Mouse (Mus musculus) c-Kit-negative CD71-positive TER-119-positive erythroid progenitor cells, embryonic 14.5 days (primary cell): ENCODE data around the gene Map4k3.

Source experiments
- DNase-seq: peaks from one replicate; pipeline ENCODE4 v3.0.0-alpha.2; 2013; ENCODE audit warnings: low read depth, low spot score

Map4k3 gene

GRCm38 (mm10) chr17:80729825-80730224 lies 1.5 kb upstream of the Map4k3 start:
- DNase-seq: no peak

GRCm38 (mm10) chr17:80729080-80729749 lies 930 bp upstream of the Map4k3 start:
- DNase-seq: no peak

GRCm38 (mm10) chr17:80727341-80727951 lies 839 bp downstream of the Map4k3 start:
- DNase-seq: no peak

- DNase-seq: no peak
These were observed 1.5 kb downstream of the Map4k3 start for GRCm38 (mm10) chr17:80726821-80727220.

- no peak for DNase-seq
These were observed 5.2 kb downstream of the Map4k3 start for GRCm38 (mm10) chr17:80723092-80723491.

- DNase-seq: no peak
These were observed 6.6 kb downstream of the Map4k3 start for GRCm38 (mm10) chr17:80721670-80722069.

GRCm38 (mm10) chr17:80719309-80719708 lies 9.0 kb downstream of the Map4k3 start:
- no peak for DNase-seq

- no peak for DNase-seq
These were observed 10.0 kb downstream of the Map4k3 start for GRCm38 (mm10) chr17:80718243-80718642.

GRCm38 (mm10) chr17:80713588-80713987 lies 14.7 kb downstream of the Map4k3 start:
- DNase-seq: no peak

- DNase-seq: no peak
These were observed 18.1 kb downstream of the Map4k3 start for GRCm38 (mm10) chr17:80709921-80710838.

- no peak for DNase-seq
These were observed 19.5 kb downstream of the Map4k3 start for GRCm38 (mm10) chr17:80708803-80709202.

GRCm38 (mm10) chr17:80707176-80707575 lies 21.1 kb downstream of the Map4k3 start:
- DNase-seq: no peak

- DNase-seq: no peak
These were observed 21.7 kb downstream of the Map4k3 start for GRCm38 (mm10) chr17:80706608-80707007.

GRCm38 (mm10) chr17:80701687-80702086 lies 26.6 kb downstream of the Map4k3 start:
- DNase-seq: no peak

GRCm38 (mm10) chr17:80698930-80699329 lies 29.4 kb downstream of the Map4k3 start:
- DNase-seq: no peak

- DNase-seq: no peak
These were observed 29.9 kb downstream of the Map4k3 start for GRCm38 (mm10) chr17:80698191-80698901.

- DNase-seq: no peak
These were observed 31.3 kb downstream of the Map4k3 start for GRCm38 (mm10) chr17:80696956-80697355.

GRCm38 (mm10) chr17:80696210-80696609 lies 32.1 kb downstream of the Map4k3 start:
- DNase-seq: no peak

- DNase-seq: no peak
These were observed 34.6 kb downstream of the Map4k3 start for GRCm38 (mm10) chr17:80693707-80694106.

GRCm38 (mm10) chr17:80692183-80692582 lies 36.1 kb downstream of the Map4k3 start:
- no peak for DNase-seq

GRCm38 (mm10) chr17:80688701-80689100 lies 39.6 kb downstream of the Map4k3 start:
- no peak for DNase-seq

- DNase-seq: no peak
These were observed 42.2 kb downstream of the Map4k3 start for GRCm38 (mm10) chr17:80686066-80686465.
